Mouse (Mus musculus) liver, adult (tissue): ENCODE measurements around the gene Gle1.

ENCODE experiments used
- GATA4 ChIP-seq: IDR thresholded peaks from 2 replicates; pipeline ENCODE4 v1.6.1; 2014; ENCODE audit warnings: mild to moderate bottlenecking, low read length; ENCODE audit not compliant: insufficient replicate concordance

Gle1 gene

GRCm38 (mm10) chr2:29934906-29935599 lies at the start of gene Gle1:
TSS of gene Gle1 (plus strand) at chr2:29935426.
- peak; percentile 49; the same call in 1 of the 2 replicates for TF ChIP-seq GATA4

GRCm38 (mm10) chr2:29889066-29889944 lies 45.9 kb upstream of the Gle1 start, which contains the start of gene Odf2:
TSS of gene Odf2 (plus strand) at chr2:29889221.
- no peak for TF ChIP-seq GATA4

- no peak for TF ChIP-seq GATA4
Observed at GRCm38 (mm10) chr2:29889991-29890833, 45.0 kb upstream of the Gle1 start.

DNA sequence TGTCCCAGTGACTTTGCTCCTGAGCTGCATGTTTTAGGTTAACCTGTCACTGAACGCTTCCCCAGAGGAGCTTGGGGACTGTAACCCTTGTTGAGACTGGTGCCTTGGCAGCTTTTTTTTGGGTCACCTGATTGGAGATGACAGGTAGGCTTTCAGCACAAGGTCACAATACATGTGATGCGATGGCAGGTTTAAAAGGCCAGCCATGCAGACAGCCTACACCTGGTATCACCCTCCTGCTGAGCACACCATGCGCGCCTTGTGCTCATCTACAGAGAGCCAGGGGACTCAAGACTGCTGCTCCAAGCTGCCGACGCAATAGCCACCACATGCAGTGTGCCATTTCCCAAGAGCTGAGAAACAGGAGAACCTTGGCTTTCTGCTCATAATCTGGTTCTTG lies 43.5 kb upstream of the Gle1 start:
- no peak for TF ChIP-seq GATA4

DNA sequence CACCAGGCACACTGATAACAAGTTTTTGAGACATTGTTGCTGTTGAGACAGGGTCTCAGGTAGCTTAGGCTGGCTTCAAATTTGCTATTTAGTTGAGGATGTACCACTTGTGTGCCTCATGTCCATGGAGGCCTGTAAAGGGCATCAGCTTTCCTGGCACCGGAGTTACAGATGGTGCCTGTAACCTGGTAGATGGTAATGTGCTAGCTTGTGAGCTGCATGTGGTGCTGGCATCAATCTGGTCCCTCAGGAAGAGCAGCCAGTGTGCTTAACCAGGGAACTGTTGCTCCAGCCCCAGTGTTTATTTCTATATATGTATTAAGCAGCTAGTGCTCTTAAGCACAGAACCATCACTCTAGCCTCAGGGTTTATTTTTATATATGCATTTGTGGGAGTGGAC lies 39.2 kb upstream of the Gle1 start:
- TF ChIP-seq GATA4 = no peak

DNA sequence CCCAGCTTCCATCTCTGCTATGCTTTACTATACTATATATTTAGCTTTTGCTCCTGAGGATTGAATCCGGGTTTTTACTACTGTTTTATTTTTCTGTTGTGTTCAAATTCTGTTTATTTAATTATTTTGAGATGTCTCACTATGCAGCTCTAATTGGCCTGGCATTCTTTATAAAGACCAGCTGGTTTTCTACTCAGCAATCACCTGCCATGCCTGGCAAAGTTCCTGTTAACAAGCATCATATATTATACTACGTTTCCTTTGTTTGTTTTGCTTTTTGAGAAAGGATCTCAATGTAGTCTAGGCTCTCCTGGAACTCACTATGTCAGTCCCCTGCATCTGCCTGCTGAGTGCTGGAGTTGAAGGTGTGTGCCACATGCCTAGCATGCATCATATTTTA lies 37.9 kb upstream of the Gle1 start:
- no peak for TF ChIP-seq GATA4

DNA sequence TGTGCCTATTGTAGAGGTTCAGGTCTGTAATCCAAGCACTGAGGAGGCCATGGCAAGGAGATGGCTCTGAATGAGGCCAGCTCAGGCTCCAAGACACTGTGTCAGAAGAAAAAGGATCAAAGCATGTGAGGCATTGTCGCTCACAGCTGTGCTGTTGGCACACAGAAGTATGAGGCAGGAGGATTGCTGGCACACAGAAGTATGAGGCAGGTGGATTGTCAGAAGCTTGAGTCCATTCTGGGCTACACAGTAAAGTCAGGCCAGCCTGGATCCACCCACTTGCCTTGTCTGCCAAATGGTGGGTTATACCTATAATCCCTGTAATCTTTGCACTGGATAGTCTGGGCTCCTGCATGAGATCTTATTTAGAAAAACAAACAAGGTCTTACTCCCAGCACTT lies 37.1 kb upstream of the Gle1 start:
- TF ChIP-seq GATA4 = no peak

DNA sequence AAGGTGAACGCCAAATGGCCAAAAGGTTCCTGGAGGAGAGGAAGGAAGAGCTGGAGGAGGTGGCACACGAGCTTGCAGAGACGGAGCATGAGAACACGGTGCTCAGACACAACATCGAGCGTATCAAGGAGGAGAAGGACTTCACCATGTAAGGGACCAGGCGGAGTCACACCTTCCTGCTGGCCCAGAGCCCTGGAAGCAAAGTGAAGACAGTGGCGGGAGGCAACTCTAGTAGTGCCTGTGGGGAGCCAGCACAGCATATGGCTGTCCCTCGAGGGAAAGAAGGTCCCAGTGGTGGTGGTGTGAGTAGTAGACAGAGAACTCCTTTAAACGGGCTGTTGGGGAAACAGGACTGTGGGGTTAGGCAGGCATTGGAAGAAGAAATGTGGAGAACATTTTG lies 33.0 kb upstream of the Gle1 start:
- TF ChIP-seq GATA4 = no peak

DNA sequence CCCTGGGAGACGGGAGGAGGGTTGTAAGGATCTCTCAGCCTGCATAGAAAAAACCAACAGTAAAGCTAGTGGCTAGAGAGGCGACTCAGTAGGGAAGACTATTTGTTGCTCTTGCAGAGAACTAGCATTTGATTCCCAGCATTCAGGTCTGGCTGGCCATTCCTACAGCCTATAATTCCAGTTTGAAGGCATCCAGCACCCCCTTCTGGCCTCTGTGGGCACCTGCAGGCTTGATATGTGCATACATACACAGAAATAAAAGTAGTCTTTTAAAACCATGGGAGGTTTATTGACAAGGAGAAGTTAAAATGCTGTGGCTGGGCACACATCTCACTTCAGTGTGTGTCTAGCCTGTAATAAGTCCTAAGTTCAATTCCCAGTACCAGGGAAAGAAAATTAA lies 25.2 kb upstream of the Gle1 start:
- TF ChIP-seq GATA4 = no peak

DNA sequence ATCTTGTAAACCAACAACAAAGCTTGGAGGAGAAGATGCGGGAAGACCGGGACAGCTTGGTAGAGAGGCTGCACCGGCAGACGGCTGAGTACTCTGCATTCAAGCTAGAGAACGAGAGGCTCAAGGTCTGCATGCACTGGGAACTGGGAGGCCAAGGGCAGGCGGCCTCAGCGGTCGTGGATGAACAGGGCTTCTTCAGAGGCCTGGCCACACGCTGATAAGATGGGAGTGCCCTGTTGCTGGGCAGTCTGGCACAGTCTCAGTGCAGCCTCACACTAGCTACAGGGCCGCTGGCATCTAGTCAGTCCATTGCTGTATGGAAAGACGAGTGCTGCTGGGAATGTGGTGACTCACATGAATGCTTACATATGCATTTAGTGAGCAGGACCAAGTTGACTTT lies 17.6 kb upstream of the Gle1 start:
- TF ChIP-seq GATA4 = no peak

- no peak for TF ChIP-seq GATA4
Observed at GRCm38 (mm10) chr2:29922011-29922410, 13.2 kb upstream of the Gle1 start.

DNA sequence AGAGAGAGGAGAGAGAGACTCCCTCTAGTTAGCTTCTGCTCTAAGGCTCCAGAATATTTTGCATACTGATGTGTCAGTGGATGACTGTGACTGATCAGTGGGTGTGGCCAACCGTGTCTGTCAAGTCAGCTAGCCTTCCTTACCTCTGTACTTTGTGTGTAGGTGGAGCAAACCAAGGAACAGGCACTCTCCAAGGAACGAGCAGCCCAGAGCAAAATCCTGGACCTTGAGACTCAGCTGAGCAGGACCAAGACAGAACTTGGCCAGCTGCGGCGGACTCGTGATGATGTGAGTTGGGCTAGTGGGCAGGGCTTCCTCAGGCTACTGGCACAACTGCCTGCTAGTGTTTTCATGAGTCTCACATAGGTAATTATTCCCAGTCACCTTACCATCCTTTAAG lies 8.7 kb upstream of the Gle1 start:
- TF ChIP-seq GATA4 = no peak

DNA sequence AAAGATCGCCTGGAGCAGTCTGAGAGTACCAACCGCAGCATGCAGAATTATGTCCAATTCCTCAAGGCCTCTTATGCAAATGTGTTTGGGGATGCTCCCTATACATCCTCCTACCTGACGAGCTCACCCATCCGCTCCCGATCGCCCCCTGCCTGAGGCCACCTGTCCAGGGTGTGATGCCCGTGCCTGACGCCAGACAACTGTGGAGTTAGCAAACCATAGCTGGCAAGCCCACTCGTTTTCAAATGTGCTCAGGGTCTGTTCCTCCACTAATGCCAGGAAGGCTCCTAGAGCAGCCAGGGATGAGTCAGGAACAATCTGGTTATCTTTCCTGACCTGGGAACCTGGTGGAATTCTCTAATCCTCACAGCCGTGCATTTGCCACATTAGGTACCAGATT lies 4.7 kb upstream of the Gle1 start:
- no peak for TF ChIP-seq GATA4

- no peak for TF ChIP-seq GATA4
Observed at GRCm38 (mm10) chr2:29931194-29931593, 4.0 kb upstream of the Gle1 start.

DNA sequence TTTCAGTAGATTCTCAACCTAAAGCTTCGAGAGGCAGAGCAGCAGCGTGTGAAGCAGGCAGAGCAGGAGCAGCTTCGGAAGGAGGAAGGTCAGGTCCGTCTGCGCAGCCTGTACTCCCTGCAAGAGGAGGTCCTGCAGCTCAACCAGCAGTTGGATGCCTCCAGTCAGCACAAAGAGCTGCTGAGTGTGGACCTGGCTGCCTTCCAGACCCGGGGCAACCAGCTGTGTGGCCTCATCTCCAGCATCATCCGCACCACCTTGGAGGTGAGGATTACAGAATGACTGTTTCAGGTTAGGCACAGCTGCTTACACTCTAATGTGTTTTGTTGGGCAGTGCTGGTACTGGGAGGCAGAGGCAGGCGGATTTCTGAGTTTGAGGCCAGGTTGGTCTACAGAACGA lies 4.8 kb downstream of the Gle1 start:
- TF ChIP-seq GATA4 = no peak

DNA sequence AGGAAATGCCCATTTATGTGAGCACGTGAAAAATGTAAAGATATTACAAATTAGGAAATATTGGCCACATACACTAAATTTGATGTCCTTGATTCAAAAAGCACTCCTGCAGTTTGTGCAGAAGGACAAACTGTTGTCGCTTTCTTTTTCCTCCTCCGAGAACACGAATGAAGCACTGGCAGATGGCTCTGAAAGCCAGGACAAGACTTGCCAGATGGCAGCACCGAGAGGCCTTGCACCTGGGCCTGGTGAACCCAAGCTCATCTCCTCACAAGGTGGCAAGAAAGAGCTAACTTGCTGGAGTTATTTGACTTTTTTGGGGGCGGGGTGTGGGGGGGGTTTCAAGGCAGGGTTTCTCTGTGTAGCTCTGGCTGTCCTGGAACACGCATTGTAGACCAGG lies 5.6 kb downstream of the Gle1 start:
- no peak for TF ChIP-seq GATA4

DNA sequence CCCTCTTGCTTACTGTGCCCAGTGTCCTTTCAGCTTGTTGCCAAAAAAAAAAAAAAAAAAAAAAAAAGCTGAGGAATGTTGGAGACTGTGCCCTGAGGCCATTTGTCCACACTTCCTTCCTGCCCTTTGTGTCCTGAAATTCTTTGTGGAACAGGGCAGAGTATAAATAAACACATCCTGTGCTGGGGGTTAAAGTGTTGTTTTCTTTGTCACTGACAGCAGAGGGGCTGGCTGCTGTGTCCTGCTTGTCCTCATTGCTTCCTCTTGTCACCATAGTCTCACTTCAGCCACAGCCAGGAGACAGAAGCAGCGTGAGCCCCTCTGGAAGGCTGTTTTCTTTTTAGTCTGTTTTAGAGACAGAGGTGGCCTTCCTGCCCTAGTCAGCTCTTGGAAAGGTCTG lies 9.5 kb downstream of the Gle1 start:
- TF ChIP-seq GATA4 = no peak; the same call in 1 of the 2 replicates
